Comparison of ENCODE assay signal across 8 mouse cellular contexts in genomic region chr2:25913247-25913646, GRCm38 (mm10). TPM values are rescaled to one million over a fixed set of nuclear protein-coding genes. Genes with fewer than 3 reads are reported as not detected.
DNase-seq lines count a peak whose midpoint lies in the region; ATAC-seq and TF ChIP-seq lines count a peak whose summit lies in the region.

No protein-coding gene starts in this region.

- H3K9ac ChIP-seq in lung, embryonic 14.5 days: no peak overlapping the region
- H3K9ac ChIP-seq in midbrain, embryonic 16.5 days (ENCODE audit: low read depth, low read length): no peak overlapping the region
- no peak overlapping the region for H3K9ac ChIP-seq in forebrain, embryonic 13.5 days

- H3K4me2 ChIP-seq in lung, embryonic 14.5 days: no peak overlapping the region
- no peak overlapping the region for H3K4me2 ChIP-seq in midbrain, embryonic 16.5 days (ENCODE audit: low read length)
- H3K4me2 ChIP-seq in forebrain, embryonic 13.5 days: no peak overlapping the region

- H3K27me3 ChIP-seq in lung, embryonic 14.5 days (ENCODE audit: insufficient read depth, low read length): no peaks in the 10 kb centered on the region
- H3K27me3 ChIP-seq in splenic B cell, adult 2 months (ENCODE audit: control insufficient read depth, insufficient read depth, low read length, poor library complexity, severe bottlenecking): no peaks in the 10 kb centered on the region
- H3K27me3 ChIP-seq in midbrain, embryonic 16.5 days (ENCODE audit: control insufficient read depth, insufficient read depth, low read depth, low read length): no peaks in the 10 kb centered on the region
- no peaks in the 10 kb centered on the region for H3K27me3 ChIP-seq in forebrain, embryonic 13.5 days

- no peaks in the 10 kb centered on the region for H3K4me1 ChIP-seq in lung, embryonic 14.5 days (ENCODE audit: insufficient read depth)
- H3K4me1 ChIP-seq in midbrain, embryonic 16.5 days (ENCODE audit: control insufficient read depth, insufficient read depth, low read length): no peaks in the 10 kb centered on the region
- H3K4me1 ChIP-seq in forebrain, embryonic 13.5 days: no peaks in the 10 kb centered on the region

- DNase-seq in cerebellum, adult 9-10 months: peak; percentile 53
- DNase-seq in cerebellum, adult 11 months: no peak
- peak; percentile 20 for DNase-seq in lung, embryonic 14.5 days
- DNase-seq in lung, postnatal 25 days (ENCODE audit: low spot score): no peak
- DNase-seq in induced T-regulatory cell, adult 2 months (ENCODE audit: low read depth): peak; percentile 76
- DNase-seq in splenic B cell, adult 2 months (ENCODE audit: low read depth, low spot score): peak; percentile 20

- H3K36me3 ChIP-seq in lung, embryonic 14.5 days (ENCODE audit: insufficient read depth): no peaks in the 10 kb centered on the region
- no peaks in the 10 kb centered on the region for H3K36me3 ChIP-seq in splenic B cell, adult 2 months (ENCODE audit: control insufficient read depth, insufficient read depth, low read length, poor library complexity, severe bottlenecking)
- no peaks in the 10 kb centered on the region for H3K36me3 ChIP-seq in midbrain, embryonic 16.5 days (ENCODE audit: control insufficient read depth, insufficient read depth, low read length)
- peaks cover 3% of the 10 kb centered on the region; the same call in 1 of the 2 replicates for H3K36me3 ChIP-seq in forebrain, embryonic 13.5 days (ENCODE audit: poor library complexity, severe bottlenecking)

- no peak overlapping the region for H3K27ac ChIP-seq in lung, embryonic 14.5 days (ENCODE audit: low read depth)
- H3K27ac ChIP-seq in midbrain, embryonic 16.5 days (ENCODE audit: low read length): no peak overlapping the region
- H3K27ac ChIP-seq in forebrain, embryonic 13.5 days: no peak overlapping the region

- ATAC-seq in lung, embryonic 14.5 days (ENCODE audit: insufficient read depth): no peak
- no peak for ATAC-seq in midbrain, embryonic 16.5 days
- ATAC-seq in forebrain, embryonic 13.5 days: no peak

- H3K4me3 ChIP-seq in lung, embryonic 14.5 days (ENCODE audit: low read depth, low read length): no peak overlapping the region
- no peak overlapping the region for H3K4me3 ChIP-seq in midbrain, embryonic 16.5 days (ENCODE audit: low read depth, low read length)
- no peak overlapping the region for H3K4me3 ChIP-seq in forebrain, embryonic 13.5 days

- peak; percentile 48 for TF ChIP-seq CTCF in lung, embryonic 14.5 days (IDR thresholded peaks at IDR 0.05; ENCODE audit: low read depth)

- H3K9me3 ChIP-seq in lung, embryonic 14.5 days (ENCODE audit: low read depth, low read length): no peaks in the 10 kb centered on the region
- H3K9me3 ChIP-seq in midbrain, embryonic 16.5 days (replicated peaks; ENCODE audit: control insufficient read depth, low read length, poor library complexity, severe bottlenecking): no peaks in the 10 kb centered on the region
- no peaks in the 10 kb centered on the region for H3K9me3 ChIP-seq in forebrain, embryonic 13.5 days (replicated peaks)

- WGBS in lung, embryonic 14.5 days: 52% methylated on average over 2 of the region's 2 CpGs
- WGBS in midbrain, embryonic 16.5 days: 49% methylated on average over 2 of the region's 2 CpGs
- WGBS in forebrain, embryonic 13.5 days: 59% methylated on average over 2 of the region's 2 CpGs

RNA-seq across cellular contexts. Expression of gene Kcnt1, which starts 49.7 kb away (rescaled TPM):
- polyA plus RNA-seq in lung, embryonic 14.5 days (2014; fragmentation: Nextera tagmentation; extraction: Ambion mirVana): 0.14 and 0.22 TPM in 2 replicates
- polyA plus RNA-seq in midbrain, embryonic 16.5 days (2015; fragmentation: Nextera tagmentation; extraction: Ambion mirVana): 18.8 and 21.8 TPM in 2 replicates
- polyA plus RNA-seq in forebrain, embryonic 13.5 days (2015; fragmentation: Nextera tagmentation; extraction: Ambion mirVana): 3.2 and 4.5 TPM in 2 replicates

Comparison
In these comparisons a context has a peak if more than half of its experiments do, and no peak if none do; other contexts are left out.
1. DNase-seq: peak in cerebellum, adult 9-10 months (single experiment), lung, embryonic 14.5 days (single experiment), induced T-regulatory cell, adult 2 months (single experiment) and splenic B cell, adult 2 months (single experiment); none in cerebellum, adult 11 months (single experiment) and lung, postnatal 25 days (single experiment).